In genomic region chr10:23350011-23350911, GRCm38 (mm10) we compare ENCODE assay signal across 8 mouse cellular contexts. TPM values are rescaled to one million over a fixed set of nuclear protein-coding genes. Genes with fewer than 3 reads are reported as not detected.
DNase-seq lines count a peak whose midpoint lies in the region; ATAC-seq and TF ChIP-seq lines count a peak whose summit lies in the region.

Eya4 (minus strand) TSS chr10:23350786.

- H3K4me1 ChIP-seq in kidney, embryonic 14.5 days (ENCODE audit: control insufficient read depth, insufficient read depth, low read length) = no peaks in the 10 kb centered on the region
- no peaks in the 10 kb centered on the region for H3K4me1 ChIP-seq in intestine, postnatal 0 days (replicated peaks; ENCODE audit: control insufficient read depth, insufficient read depth, low read length)
- H3K4me1 ChIP-seq in liver, embryonic 14.5 days (replicated peaks; ENCODE audit: control insufficient read depth in 2 of 2, insufficient read depth in 2 of 2, low read length in 1 of 2) = no peaks in the 10 kb centered on the region

- H3K4me3 ChIP-seq in kidney, embryonic 14.5 days (ENCODE audit: low read length) = peak within 1 kb of the TSS; percentile 69
- H3K4me3 ChIP-seq in intestine, postnatal 0 days (ENCODE audit: low read depth, low read length) = peak within 1 kb of the TSS; percentile 56
- peak within 1 kb of the TSS; percentile 37 to 45 for H3K4me3 ChIP-seq in liver, embryonic 14.5 days (ENCODE audit: insufficient read depth in 1 of 2, low read depth in 2 of 2, low read length in 2 of 2)

- peak within 1 kb of the TSS; percentile 76 for H3K9ac ChIP-seq in kidney, embryonic 14.5 days (ENCODE audit: low read depth, low read length)
- H3K9ac ChIP-seq in intestine, postnatal 0 days (ENCODE audit: low read depth, low read length) = peak within 1 kb of the TSS; percentile 13; the same call in 1 of the 2 replicates
- no peak within 1 kb of the TSS for H3K9ac ChIP-seq in liver, embryonic 14.5 days (replicated peaks)

- H3K36me3 ChIP-seq in kidney, embryonic 14.5 days (ENCODE audit: control insufficient read depth, insufficient read depth, low read length) = no peaks in the 10 kb centered on the region
- no peaks in the 10 kb centered on the region for H3K36me3 ChIP-seq in intestine, postnatal 0 days (ENCODE audit: control insufficient read depth, insufficient read depth)
- no peaks in the 10 kb centered on the region for H3K36me3 ChIP-seq in liver, embryonic 14.5 days (replicated peaks; ENCODE audit: control insufficient read depth, insufficient read depth, low read depth)

- ATAC-seq in kidney, embryonic 14.5 days (ENCODE audit: low FRiP score, low TSS enrichment) = peak; percentile 85
- peak; percentile 65 for ATAC-seq in intestine, postnatal 0 days
- ATAC-seq in liver, embryonic 14.5 days (ENCODE audit: insufficient read depth) = no peak

- under 1% methylated on average over 57 of the region's 79 CpGs for WGBS in kidney, embryonic 14.5 days
- 3% methylated on average over 61 of the region's 79 CpGs for WGBS in intestine, postnatal 0 days
- WGBS in liver, embryonic 14.5 days (ENCODE audit: insufficient replicate concordance) = 3% methylated on average over 72 of the region's 79 CpGs

- DNase-seq in kidney, adult 8-10 months = no peak
- peak; percentile 41 for DNase-seq in brain, adult 2 months (ENCODE audit: low read depth, low spot score)
- peak; percentile 14 to 45 for DNase-seq in gastrocnemius, adult 8-10 months (ENCODE audit: low spot score in 2 of 2)
- no peak for DNase-seq in liver, embryonic 14.5 days (ENCODE audit: low read depth in 3 of 3, low spot score in 3 of 3)
- DNase-seq in retina, embryonic 14.5 days (ENCODE audit: low spot score) = peak; percentile 63
- DNase-seq in thymus, postnatal 25 days = no peak

- H3K27ac ChIP-seq in kidney, embryonic 14.5 days (ENCODE audit: low read depth, low read length) = peak within 1 kb of the TSS; percentile 93
- H3K27ac ChIP-seq in intestine, postnatal 0 days (ENCODE audit: low read depth, low read length) = no peak within 1 kb of the TSS
- no peak within 1 kb of the TSS for H3K27ac ChIP-seq in liver, embryonic 14.5 days

- no peaks in the 10 kb centered on the region for H3K27me3 ChIP-seq in kidney, embryonic 14.5 days (ENCODE audit: control insufficient read depth, insufficient read depth, low read length)
- H3K27me3 ChIP-seq in intestine, postnatal 0 days (replicated peaks; ENCODE audit: control insufficient read depth, insufficient read depth, low read length) = peaks cover 31% of the 10 kb centered on the region
- peaks cover 44% of the 10 kb centered on the region for H3K27me3 ChIP-seq in liver, embryonic 14.5 days (ENCODE audit: control insufficient read depth, insufficient read depth, low read length)

- no peaks in the 10 kb centered on the region for H3K9me3 ChIP-seq in kidney, embryonic 14.5 days (ENCODE audit: control insufficient read depth, low read length)
- H3K9me3 ChIP-seq in intestine, postnatal 0 days (ENCODE audit: control insufficient read depth) = no peaks in the 10 kb centered on the region
- no peaks in the 10 kb centered on the region for H3K9me3 ChIP-seq in liver, embryonic 14.5 days (ENCODE audit: control insufficient read depth, low read length)

- TF ChIP-seq CTCF in intestine, postnatal 0 days (IDR thresholded peaks at IDR 0.05; ENCODE audit: low read depth) = no peak
- no peak for TF ChIP-seq CTCF in liver, embryonic 14.5 days (IDR thresholded peaks at IDR 0.05; ENCODE audit: low read depth)

- TF ChIP-seq EP300 in liver, embryonic 14.5 days (IDR thresholded peaks at IDR 0.05; ENCODE audit: low read depth) = no peak

- H3K4me2 ChIP-seq in kidney, embryonic 14.5 days (replicated peaks; ENCODE audit: low read depth, low read length) = peak within 1 kb of the TSS; percentile 75
- H3K4me2 ChIP-seq in intestine, postnatal 0 days (replicated peaks; ENCODE audit: low read depth) = peak within 1 kb of the TSS; percentile 92
- peak within 1 kb of the TSS; percentile 53 for H3K4me2 ChIP-seq in liver, embryonic 14.5 days (ENCODE audit: low read depth)

RNA-seq across cellular contexts. Expression of gene Eya4, which starts in this region (rescaled TPM):
- 13.7 and 14.1 TPM in 2 replicates for polyA plus RNA-seq in kidney, embryonic 14.5 days (2014; fragmentation: Nextera tagmentation; extraction: Ambion mirVana)
- 10 to 100 TPM; 33.3 to 42.2 (median 39.5) TPM for total RNA-seq in gastrocnemius, adult 8-10 months (2022)
- polyA plus RNA-seq in intestine, postnatal 0 days (2015; fragmentation: Nextera tagmentation; extraction: Ambion mirVana) = 0.69 and 0.78 TPM in 2 replicates
- polyA plus RNA-seq in liver, embryonic 14.5 days (2012; rRNA removed) = 0.15 and 0.19 TPM in 2 replicates
- polyA plus RNA-seq in liver, embryonic 14.5 days (2014; fragmentation: Nextera tagmentation; extraction: Ambion mirVana) = 0.13 and 0.35 TPM in 2 replicates

Comparison
In these comparisons a context has a peak if more than half of its experiments do, and no peak if none do; other contexts are left out.
1. Peak in ATAC-seq, H3K4me3 ChIP-seq, H3K9ac ChIP-seq and H3K4me2 ChIP-seq in intestine, postnatal 0 days; RNA of the gene not detected or under 1 TPM.
2. DNase-seq: peak in brain, adult 2 months (single experiment), gastrocnemius, adult 8-10 months (2 of 2) and retina, embryonic 14.5 days (single experiment); none in kidney, adult 8-10 months (0 of 2), liver, embryonic 14.5 days (0 of 3) and thymus, postnatal 25 days (single experiment).
3. Peak in every context shown above with its lines, with median percentiles within 50 percentile points of each other: H3K4me2 ChIP-seq and H3K4me3 ChIP-seq.